Mouse (Mus musculus) G1E (cell line): ENCODE measurements around the gene Pxn.

Experiments
- CTCF ChIP-seq: IDR thresholded peaks from 2 replicates; pipeline ENCODE4 v1.5.1; 2012; ENCODE audit warnings: low read depth, low read length, inconsistent platforms, mixed read lengths
- GATA1 ChIP-seq: IDR thresholded peaks from 2 replicates; pipeline ENCODE4 v1.6.1; 2012; ENCODE audit warnings: borderline replicate concordance, low read length, inconsistent platforms, mixed read lengths
- GATA2 ChIP-seq: IDR thresholded peaks from 2 replicates; pipeline ENCODE4 v1.6.1; 2012; ENCODE audit warnings: low read depth, low read length, inconsistent platforms, borderline replicate concordance
- POLR2AphosphoS5 ChIP-seq: IDR thresholded peaks from 2 replicates; pipeline ENCODE4 v1.6.1; 2012; ENCODE audit warnings: low read depth, low read length, inconsistent platforms; ENCODE audit not compliant: insufficient replicate concordance
- TAL1 ChIP-seq: conservative IDR thresholded peaks from 2 replicates; pipeline ENCODE4 v1.6.1; 2012; ENCODE audit warnings: low read depth, low read length, inconsistent platforms, mixed read lengths

DNA sequence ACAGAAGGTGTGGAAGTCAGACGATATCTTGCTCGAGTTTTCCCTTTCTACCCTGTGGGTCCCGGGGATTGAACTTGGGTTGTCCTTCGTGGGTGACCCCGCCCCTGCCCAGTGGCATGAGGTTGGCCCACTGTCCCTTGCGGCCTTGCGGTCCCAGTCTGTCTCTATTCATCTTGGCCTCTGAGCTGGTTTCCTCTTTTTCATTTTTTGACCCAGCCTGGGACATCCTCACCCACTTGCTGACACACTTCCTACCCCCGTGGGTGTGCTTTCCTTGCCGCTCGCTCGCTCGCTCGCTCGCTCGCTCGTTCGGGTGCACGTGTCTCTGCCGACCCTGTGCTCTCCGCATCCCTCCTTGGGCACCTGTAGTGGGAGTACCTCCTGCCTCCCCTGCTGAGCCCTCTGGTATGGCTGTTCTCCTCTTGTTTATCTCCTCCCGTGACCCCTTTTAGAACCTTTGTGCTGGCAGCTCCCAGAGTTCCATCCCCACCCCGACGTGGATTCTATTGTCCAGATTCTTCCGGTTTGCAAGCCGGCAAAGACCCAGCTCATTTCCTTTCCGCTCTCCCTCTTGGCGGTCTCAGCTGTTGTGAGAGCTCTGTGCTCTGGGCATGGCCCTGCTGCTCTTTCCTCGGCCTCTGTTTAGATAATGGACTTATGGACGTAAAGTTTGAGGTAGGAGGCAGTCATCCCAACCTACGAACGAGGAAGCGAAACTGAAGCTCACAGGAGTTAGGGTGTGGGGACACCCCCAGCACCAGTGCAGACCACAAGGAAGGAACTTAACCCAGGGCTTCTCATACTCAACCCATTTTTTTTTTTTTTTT lies 9.8 kb downstream of the Pxn start:
- TF ChIP-seq CTCF = no peak
- TF ChIP-seq GATA1 = no peak
- no peak for TF ChIP-seq TAL1
- TF ChIP-seq POLR2AphosphoS5 = no peak
- TF ChIP-seq GATA2 = no peak
